Mouse (Mus musculus) A20 (cell line): ENCODE results near the gene Casp2.

Experiments
- DNase-seq: peaks from one replicate; pipeline ENCODE4 v3.0.0-alpha.2; 2011; ENCODE audit warnings: low read depth, low spot score

Casp2 gene

DNA sequence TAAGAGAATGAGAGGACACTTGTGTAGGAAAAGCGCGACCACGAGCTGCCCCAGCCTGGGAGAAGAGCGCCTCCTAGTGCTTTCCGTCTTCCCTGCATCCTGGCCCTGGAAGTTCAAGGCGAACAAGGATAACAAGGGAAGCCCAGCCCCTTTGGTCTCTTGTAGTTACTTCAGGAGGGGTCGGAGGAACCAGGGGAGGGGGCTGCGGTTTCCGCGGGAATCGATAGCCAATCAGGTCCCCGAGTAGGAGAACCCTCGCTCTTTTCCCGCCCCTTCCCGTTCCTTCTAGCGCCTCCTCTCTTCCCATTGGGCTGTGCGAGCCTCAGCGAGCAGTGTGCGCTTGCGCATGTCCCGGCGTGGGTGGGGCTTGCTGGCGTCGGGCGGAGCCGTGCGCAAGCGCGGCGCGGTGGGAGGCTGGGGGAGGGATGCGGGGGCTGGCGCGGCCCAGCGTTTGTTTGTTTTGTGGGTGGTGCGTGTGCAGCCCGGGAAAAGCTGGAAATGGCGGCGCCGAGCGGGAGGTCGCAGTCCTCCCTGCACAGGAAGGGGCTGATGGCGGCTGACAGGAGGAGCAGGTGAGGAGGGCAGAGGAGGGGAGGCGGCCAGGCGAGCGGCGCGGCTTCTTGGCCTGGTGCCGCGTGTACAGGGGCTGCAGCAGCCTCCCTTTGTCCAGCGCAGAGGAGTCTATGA, at the start of gene Casp2:
Gene Casp2 (plus strand): TSS at position 360 of the 687 bp plus-strand sequence.
- peak; percentile 97 for DNase-seq

DNA sequence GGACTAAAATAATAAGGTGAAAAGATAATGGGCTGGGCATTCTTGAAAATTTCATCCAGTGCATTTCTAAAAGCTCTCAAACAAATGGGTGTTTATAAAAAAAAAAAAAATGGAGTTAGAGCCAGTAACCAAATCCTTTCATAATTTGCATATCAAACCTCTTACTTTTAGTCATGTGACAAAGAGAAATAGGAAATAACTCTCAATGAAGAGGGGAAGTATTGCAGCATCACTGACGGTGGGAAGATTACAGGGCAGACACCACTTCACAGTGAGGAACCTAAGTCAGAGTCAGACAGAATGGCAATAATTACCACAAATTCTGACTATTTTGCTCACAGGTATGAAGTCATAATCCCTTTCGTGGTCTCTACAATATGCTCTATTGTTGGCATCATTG, 49.8 kb upstream of the Casp2 start, which contains the start of gene Tas2r144:
Gene Tas2r144 (plus strand): TSS at position 301 of the 400 bp plus-strand sequence.
- no peak for DNase-seq

DNA sequence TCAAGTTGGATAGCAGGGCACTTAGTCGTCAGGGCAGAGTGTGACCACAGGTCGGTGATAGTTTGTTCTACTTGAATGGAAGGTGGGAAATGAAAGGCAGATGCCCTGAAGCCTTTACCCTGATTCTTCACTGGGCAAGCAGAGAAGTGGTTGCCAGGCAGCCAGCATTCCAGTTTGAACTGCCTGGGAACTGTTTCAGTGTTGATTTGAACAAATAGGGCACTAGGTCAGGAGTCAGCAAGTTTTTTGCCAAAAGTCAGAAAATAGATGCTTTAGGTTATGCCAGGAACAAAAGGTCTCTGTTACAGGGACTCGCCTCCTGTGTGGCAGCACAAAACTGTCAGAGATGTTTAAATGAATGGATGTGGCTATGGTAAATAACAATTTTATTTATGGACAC, 42.5 kb upstream of the Casp2 start:
- no peak for DNase-seq

- DNase-seq = no peak
Observed at GRCm38 (mm10) chr6:42225046-42225445, 39.7 kb upstream of the Casp2 start.

DNA sequence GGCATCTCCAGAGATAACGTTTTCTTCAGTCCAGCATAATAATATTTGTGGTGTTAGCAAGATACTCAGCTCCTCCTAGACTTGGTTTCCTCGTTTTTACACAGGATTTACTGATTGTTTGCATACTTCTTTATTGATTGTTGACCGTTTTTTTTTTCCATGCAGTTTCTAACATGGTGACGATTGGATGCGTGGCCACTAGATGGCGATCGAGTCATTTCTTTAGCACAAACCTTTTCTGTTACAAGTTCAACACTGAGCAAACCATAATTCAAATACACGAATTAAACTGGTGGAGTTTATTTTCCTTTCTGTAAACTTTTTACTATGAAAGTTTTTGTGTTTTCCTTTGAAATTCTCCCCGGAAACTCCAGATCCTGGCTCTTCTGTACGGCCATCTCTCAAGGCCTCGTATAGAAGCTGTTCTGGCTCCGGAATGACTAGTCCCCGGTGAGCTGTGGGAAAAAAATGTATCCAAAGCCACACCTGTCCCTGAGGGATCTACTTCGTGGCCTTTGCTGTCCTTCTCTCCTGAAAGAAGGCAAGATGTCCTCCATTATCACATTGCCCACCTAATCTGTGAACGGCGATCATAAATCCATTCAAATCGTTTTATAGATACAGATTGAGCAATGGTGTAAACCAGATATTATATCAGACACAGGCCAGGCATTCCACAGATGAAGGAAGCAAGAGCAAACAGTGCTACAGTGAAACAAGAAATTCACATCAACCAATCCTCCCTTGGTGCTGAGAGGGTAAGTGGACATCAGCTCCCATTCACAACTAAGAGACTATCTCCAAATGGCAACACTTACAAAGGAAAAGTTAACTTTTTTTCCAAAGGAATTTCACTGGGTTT, 37.3 kb upstream of the Casp2 start:
- DNase-seq = peak; percentile 67

GRCm38 (mm10) chr6:42229610-42230009, 35.2 kb upstream of the Casp2 start:
- no peak for DNase-seq

- DNase-seq = no peak
Observed at GRCm38 (mm10) chr6:42231191-42231590, 33.6 kb upstream of the Casp2 start.

- DNase-seq = no peak
Observed at GRCm38 (mm10) chr6:42237276-42237805, 27.4 kb upstream of the Casp2 start.

GRCm38 (mm10) chr6:42241311-42242045, 23.3 kb upstream of the Casp2 start:
- no peak for DNase-seq

- peak; percentile 84 for DNase-seq
Observed at GRCm38 (mm10) chr6:42245711-42246353, 19.0 kb upstream of the Casp2 start, which contains the start of gene Gstk1. Gene Gstk1, plus strand, starts transcription at chr6:42245935.

- DNase-seq = no peak
Observed at GRCm38 (mm10) chr6:42247173-42247572, 17.6 kb upstream of the Casp2 start.

DNA sequence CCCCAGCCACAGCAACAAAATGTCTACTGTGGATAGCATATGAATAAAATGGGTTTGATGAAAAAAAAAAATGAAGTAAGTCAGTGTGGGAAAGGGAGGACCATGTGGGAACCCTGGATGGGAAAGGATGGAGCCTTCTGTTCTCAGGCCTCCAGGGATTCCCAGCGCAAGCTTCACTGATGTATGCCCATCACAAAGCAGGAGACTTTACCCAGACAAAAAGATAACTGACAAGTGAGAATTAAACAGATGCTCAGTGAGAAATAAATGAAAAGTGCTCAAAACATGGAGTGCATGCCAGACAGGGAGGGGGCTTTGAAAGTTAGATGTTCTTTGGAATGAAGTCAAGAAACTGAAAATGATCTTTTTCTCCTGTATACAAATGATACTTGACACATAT, 16.8 kb upstream of the Casp2 start:
- no peak for DNase-seq

GRCm38 (mm10) chr6:42251791-42252190, 13.0 kb upstream of the Casp2 start:
- no peak for DNase-seq

- DNase-seq = no peak
Observed at GRCm38 (mm10) chr6:42253103-42253502, 11.7 kb upstream of the Casp2 start.

DNA sequence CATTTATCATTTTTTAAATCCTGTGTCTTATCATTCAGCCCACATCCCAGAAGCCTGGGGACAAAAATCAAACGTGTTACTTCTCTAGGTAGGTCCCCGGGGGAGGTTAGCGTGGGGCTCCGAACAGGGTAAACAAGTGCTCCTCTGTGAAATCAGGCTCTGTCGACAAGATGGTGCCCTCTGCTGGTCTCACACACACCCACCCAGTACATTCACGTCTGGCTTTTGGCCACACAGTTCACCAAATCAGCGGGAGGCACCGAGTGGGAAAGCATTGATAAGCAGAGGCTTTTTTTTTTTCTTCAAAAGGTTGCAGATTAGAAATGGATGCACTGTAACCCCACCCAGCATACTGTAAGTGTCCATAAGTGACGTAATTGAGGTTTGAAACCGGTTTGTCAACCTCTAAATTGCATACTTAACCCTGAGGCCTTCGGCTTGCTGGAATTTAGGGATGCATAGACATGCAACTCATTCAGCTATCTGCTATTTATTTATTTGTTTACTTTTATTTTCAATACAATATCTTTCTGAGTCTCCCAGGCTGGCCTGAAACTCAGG, 7.4 kb upstream of the Casp2 start:
- peak; percentile 66 for DNase-seq

- DNase-seq = no peak
Observed at GRCm38 (mm10) chr6:42260430-42260829, 4.4 kb upstream of the Casp2 start.

GRCm38 (mm10) chr6:42261524-42262170, 3.1 kb upstream of the Casp2 start, which contains the start of gene Tmem139:
Gene Tmem139, plus strand, starts transcription at chr6:42261970.
- no peak for DNase-seq

DNA sequence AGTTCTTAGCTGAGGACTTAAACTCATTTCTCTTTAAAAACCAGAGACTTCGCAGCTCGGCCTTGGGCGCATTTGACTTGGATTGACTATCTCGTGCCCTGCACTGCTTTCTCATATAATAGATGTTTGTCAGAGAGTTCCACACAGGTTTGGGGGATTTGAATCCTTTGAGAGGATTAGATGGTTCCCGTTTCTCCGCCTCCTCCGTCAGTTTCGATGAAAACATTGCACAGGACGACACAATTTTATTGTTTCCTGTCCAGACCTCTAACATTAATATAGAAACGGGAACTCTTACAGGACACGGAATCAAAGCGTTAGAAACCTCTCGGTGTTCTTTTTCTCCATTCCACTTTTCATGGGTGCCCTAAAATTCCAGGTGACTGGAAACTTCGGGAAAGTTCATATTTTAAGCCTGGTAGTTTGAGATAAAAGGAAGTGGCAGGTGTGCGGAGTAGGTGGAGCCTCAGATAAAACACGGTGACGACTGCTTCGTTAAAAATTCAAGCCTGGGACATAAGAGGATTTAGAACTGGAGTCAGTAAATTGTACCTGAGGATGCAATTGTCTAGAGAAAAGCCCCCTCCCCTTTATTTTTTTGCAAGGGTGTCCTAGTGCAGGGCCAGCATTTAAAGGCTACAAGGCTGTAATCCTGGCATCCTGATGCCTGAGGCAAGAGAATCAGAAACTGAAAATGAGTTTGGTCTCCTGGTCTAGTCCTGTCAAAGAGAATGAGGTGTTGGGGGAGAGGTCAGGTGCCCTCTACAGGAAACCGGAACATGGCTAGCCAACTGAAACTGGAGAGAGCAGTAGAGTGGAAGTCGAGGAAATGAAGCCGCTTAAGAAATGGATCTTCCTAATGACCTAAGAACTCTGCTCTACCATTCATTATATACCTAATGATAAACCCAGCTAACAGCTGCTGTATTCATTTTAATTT, 876 bp downstream of the Casp2 start:
- DNase-seq = peak; percentile 76

- no peak for DNase-seq
Observed at GRCm38 (mm10) chr6:42270817-42271216, 6.0 kb downstream of the Casp2 start.
